Mouse (Mus musculus): ENCODE measurements around the gene Rasgef1b.

- TF ChIP-seq CTCF (IDR thresholded peaks at IDR 0.05; ENCODE audit: control insufficient read depth, insufficient read depth, low read length) = no peak
- TF ChIP-seq POLR2A (IDR thresholded peaks at IDR 0.05; ENCODE audit: borderline replicate concordance, control insufficient read depth, low read depth, low read length) = no peak
These were observed 231.7 kb downstream of the Rasgef1b start for GRCm38 (mm10) chr5:99496931-99497782.
